Mouse (Mus musculus): ENCODE results near the gene Fancm. TPM values are rescaled to one million over a fixed set of nuclear protein-coding genes. Genes with fewer than 3 reads are reported as not detected.

Gene Fancm
- polyA plus RNA-seq (2012): 2.4 TPM in 2 replicates

GRCm38 (mm10) chr12:65075085-65075732, at the start of gene Fancm:
Gene Fancm (plus strand): TSS chr12:65075603.

GRCm38 (mm10) chr12:65036190-65036870, 39.1 kb upstream of the Fancm start, which contains the start of gene Prpf39:
Gene Prpf39 (plus strand): TSS chr12:65036333.

GRCm38 (mm10) chr12:65073611-65074178, 1.7 kb upstream of the Fancm start, which contains the start of gene Fkbp3:
Gene Fkbp3 (minus strand): TSS chr12:65074007.

GRCm38 (mm10) chr12:65172021-65172951, 96.9 kb downstream of the Fancm start, which contains the start of gene Mis18bp1:
Gene Mis18bp1 (minus strand): TSS chr12:65172604.

Other genes starting within 250 kb of the Fancm start
- gene Gm527, start 157.7 kb upstream of the Fancm start, polyA plus RNA-seq (2012): 0.97 and 2.1 TPM in 2 replicates
- gene Klhl28, start 110.1 kb upstream of the Fancm start, polyA plus RNA-seq (2012): 0.31 and 0.47 TPM in 2 replicates
- gene Togaram1, start 109.8 kb upstream of the Fancm start, polyA plus RNA-seq (2012): 4.6 and 5.2 TPM in 2 replicates
- 12.8 and 13.3 TPM in 2 replicates for gene Prpf39, start 39.3 kb upstream of the Fancm start, polyA plus RNA-seq (2012)
- gene Fkbp3, start 1.6 kb upstream of the Fancm start, polyA plus RNA-seq (2012): 129 and 152 TPM in 2 replicates
- 3.4 and 4.4 TPM in 2 replicates for gene Mis18bp1, start 97.0 kb downstream of the Fancm start, polyA plus RNA-seq (2012)
- gene Wdr20rt, start 149.9 kb downstream of the Fancm start, polyA plus RNA-seq (2012): 0.05 TPM in 1 of 2 replicates, not detected in the other

All from megakaryocyte-erythroid progenitor cell, adult 5 weeks (primary cell).